Mouse (Mus musculus): ENCODE measurements around the gene Ugt2a1. TPM values are rescaled to one million over a fixed set of nuclear protein-coding genes. Genes with fewer than 3 reads are reported as not detected.

The Ugt2a1 gene
- total and polyA plus RNA-seq, 3 experiments = not detected

GRCm38 (mm10) chr5:87482160-87482559 lies 8.5 kb downstream of the Ugt2a1 start, which contains the start of gene Ugt2a2:
Gene Ugt2a2 (minus strand): TSS chr5:87482260.
- Histone ChIP-seq H3K9ac (ENCODE audit: insufficient read depth, low read depth) (no peak within 1 kb of the TSS), H3K4me1 (ENCODE audit: control insufficient read depth in 1 of 2, insufficient read depth in 2 of 2) (no peaks in the 10 kb centered on the region), H3K27me3 (replicated peaks) (no peaks in the 10 kb centered on the region), H3K27ac (ENCODE audit: insufficient read depth, low read depth) (no peak within 1 kb of the TSS), H3K36me3 (replicated peaks in 1 of 2; ENCODE audit: control insufficient read depth in 1 of 2, insufficient read depth in 1 of 2, low read length in 1 of 2) (no peaks in the 10 kb centered on the region), H3K4me3 (replicated peaks in 1 of 3; ENCODE audit: low read depth in 2 of 3, low read length in 2 of 3, poor library complexity in 1 of 3) (no peak within 1 kb of the TSS), H3K79me2 (replicated peaks; ENCODE audit: control insufficient read depth, extremely low read depth, insufficient read depth, poor library complexity, severe bottlenecking) (no peaks in the 10 kb centered on the region), H3K9me3 (replicated peaks; ENCODE audit: low read length) (no peaks in the 10 kb centered on the region), H3K4me2 (ENCODE audit: insufficient read depth, low read depth, poor library complexity, severe bottlenecking) (no peak within 1 kb of the TSS)
- dilution Hi-C loops (cut with MboI; ENCODE audit: extremely low pct_ligation_motif_present, extremely low pct_unique_long_range_greater_than_20kb, low sequenced_read_pairs) = no loop called here
- no peak for DNase-seq (ENCODE audit: extremely low read depth)
- TF ChIP-seq JUN (IDR thresholded peaks at IDR 0.05; ENCODE audit: insufficient read depth, low read depth, low read length) (no peak), MYC (IDR thresholded peaks at IDR 0.05; ENCODE audit: low read depth, low read length) (no peak), MAZ (IDR thresholded peaks at IDR 0.05; ENCODE audit: low read depth, low read length) (no peak), ETS1 (conservative IDR thresholded peaks at IDR 0.05; ENCODE audit: low read depth, low read length) (no peak)
- in situ Hi-C loops (cut with MboI; ENCODE audit: low pct_ligation_motif_present, low pct_unique_long_range_greater_than_20kb, low sequenced_read_pairs) = no loop called here

DNA sequence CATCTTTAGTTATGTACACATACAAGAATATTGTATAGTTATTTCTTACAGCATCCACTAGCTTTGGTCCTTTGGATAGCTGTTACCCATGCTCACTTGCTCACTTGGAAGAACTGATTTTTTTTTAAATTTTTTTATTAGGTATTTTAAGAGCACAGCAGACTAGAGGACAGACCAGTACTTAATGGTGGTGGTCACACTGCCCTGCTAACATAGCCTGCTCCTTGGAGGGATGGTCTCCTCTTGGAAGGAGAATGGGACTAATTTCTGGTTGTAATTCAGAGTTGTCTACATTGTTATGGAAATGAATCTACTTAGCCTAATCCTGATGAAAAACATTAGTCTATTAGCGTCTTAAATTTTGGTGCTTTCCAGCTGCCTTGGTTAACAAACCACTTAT lies 31.9 kb downstream of the Ugt2a1 start:
- H3K27me3 ChIP-seq (replicated peaks) = no peaks in the 10 kb centered on the region
- H3K36me3 ChIP-seq (replicated peaks in 1 of 2; ENCODE audit: control insufficient read depth in 1 of 2, insufficient read depth in 1 of 2, low read length in 1 of 2) = no peaks in the 10 kb centered on the region
- no peak overlapping the region for H3K27ac ChIP-seq (ENCODE audit: insufficient read depth, low read depth)
- no peak for TF ChIP-seq GABPA (IDR thresholded peaks at IDR 0.05; ENCODE audit: insufficient replicate concordance, low read depth, low read length)
- no peak for TF ChIP-seq ELF1 (IDR thresholded peaks at IDR 0.05; ENCODE audit: low read depth, low read length)
- TF ChIP-seq POLR2A (IDR thresholded peaks at IDR 0.05; ENCODE audit: low read depth, low read length) = no peak
- TF ChIP-seq TBP (conservative IDR thresholded peaks at IDR 0.05; ENCODE audit: low read depth, low read length) = no peak
- TF ChIP-seq CHD2 (IDR thresholded peaks at IDR 0.05; ENCODE audit: low read length) = no peak
- TF ChIP-seq JUN (IDR thresholded peaks at IDR 0.05; ENCODE audit: insufficient read depth, low read depth, low read length) = no peak
- no peak for TF ChIP-seq SIN3A (IDR thresholded peaks at IDR 0.05; ENCODE audit: low read length)
- no peak for TF ChIP-seq MXI1 (IDR thresholded peaks at IDR 0.05; ENCODE audit: low read depth, low read length)
- no peak for TF ChIP-seq TCF12 (IDR thresholded peaks at IDR 0.05; ENCODE audit: low read depth, low read length)
- TF ChIP-seq MYC (IDR thresholded peaks at IDR 0.05; ENCODE audit: low read depth, low read length) = no peak
- TF ChIP-seq ZMIZ1 (IDR thresholded peaks at IDR 0.05; ENCODE audit: low read depth, low read length) = no peak
- no peak for TF ChIP-seq E2F4 (IDR thresholded peaks at IDR 0.05; ENCODE audit: insufficient replicate concordance, low read depth, low read length)
- no peak for TF ChIP-seq POLR2AphosphoS2 (IDR thresholded peaks at IDR 0.05; ENCODE audit: low read depth, low read length)
- DNase-seq (ENCODE audit: extremely low read depth) = no peak
- no peaks in the 10 kb centered on the region for H3K79me2 ChIP-seq (replicated peaks; ENCODE audit: control insufficient read depth, extremely low read depth, insufficient read depth, poor library complexity, severe bottlenecking)
- in situ Hi-C loops (cut with MboI; ENCODE audit: low pct_ligation_motif_present, low pct_unique_long_range_greater_than_20kb, low sequenced_read_pairs) (no loop called here), dilution Hi-C loops (cut with MboI; ENCODE audit: extremely low pct_ligation_motif_present, extremely low pct_unique_long_range_greater_than_20kb, low sequenced_read_pairs) (no loop called here)
- no peaks in the 10 kb centered on the region for H3K4me1 ChIP-seq (ENCODE audit: control insufficient read depth in 1 of 2, insufficient read depth in 2 of 2)
- H3K4me3 ChIP-seq (replicated peaks in 1 of 3; ENCODE audit: low read depth in 2 of 3, low read length in 2 of 3, poor library complexity in 1 of 3) = no peak overlapping the region
- H3K9ac ChIP-seq (ENCODE audit: insufficient read depth, low read depth) = no peak overlapping the region
- H3K9me3 ChIP-seq (replicated peaks; ENCODE audit: low read length) = no peaks in the 10 kb centered on the region
- no peak overlapping the region for H3K4me2 ChIP-seq (ENCODE audit: insufficient read depth, low read depth, poor library complexity, severe bottlenecking)

Data from CH12.LX (cell line).